Mouse (Mus musculus) bone marrow macrophage, adult 2 months (primary cell): ENCODE measurements at regions not wholly inside any gene's neighbourhood (a gene's known extent, or its start where the extent isn't known, plus 50 kb on each side); places are given as distances from the start of the nearest gene placed in this dataset.

ENCODE experiments used
- H3K27ac ChIP-seq: 2 replicates; pipeline ENCODE4 v1.5.1; 2012; ENCODE audit warnings: low read depth, low read length; ENCODE audit not compliant: insufficient read depth
- H3K4me1 ChIP-seq: 2 replicates; pipeline ENCODE4 v1.6.1; 2012; ENCODE audit warnings: low read length; ENCODE audit not compliant: control insufficient read depth, insufficient read depth
- H3K4me3 ChIP-seq: 2 replicates; pipeline ENCODE4 v1.5.1; 2012; ENCODE audit warnings: mild to moderate bottlenecking, low read length, moderate library complexity; ENCODE audit not compliant: insufficient read depth
- CTCF ChIP-seq: IDR thresholded peaks from 2 replicates; pipeline ENCODE4 v1.5.1; 2012; ENCODE audit warnings: low read depth, mild to moderate bottlenecking, low read length, moderate library complexity
- POLR2A ChIP-seq: IDR thresholded peaks from 2 replicates; pipeline ENCODE4 v1.6.1; 2012; ENCODE audit warnings: mild to moderate bottlenecking, low read depth, low read length, borderline replicate concordance

GRCm38 (mm10) chr15:9898211-9898610 lies 149.5 kb upstream of the Spef2 start:
- TF ChIP-seq POLR2A, result no peak
- no peak for TF ChIP-seq CTCF

GRCm38 (mm10) chr15:9893146-9893545 lies 144.5 kb upstream of the Spef2 start:
- no peaks in the 10 kb centered on the region for H3K4me1 ChIP-seq
- no peak for TF ChIP-seq CTCF
- TF ChIP-seq POLR2A, result no peak
- H3K4me3 ChIP-seq, result no peak overlapping the region
- H3K27ac ChIP-seq, result no peak overlapping the region

More at GRCm38 (mm10) chr15:9898211-9898610, 149.5 kb upstream of the Spef2 start:
- H3K27ac ChIP-seq, result no peak overlapping the region
- no peak overlapping the region for H3K4me3 ChIP-seq
- no peaks in the 10 kb centered on the region for H3K4me1 ChIP-seq

GRCm38 (mm10) chr15:9892208-9892607 lies 143.5 kb upstream of the Spef2 start:
- Histone ChIP-seq H3K4me3 (no peak overlapping the region), H3K4me1 (no peaks in the 10 kb centered on the region), H3K27ac (no peak overlapping the region)
- TF ChIP-seq CTCF, result no peak
- TF ChIP-seq POLR2A, result no peak

- TF ChIP-seq POLR2A (no peak), CTCF (no peak)
- Histone ChIP-seq H3K27ac (no peak overlapping the region), H3K4me1 (no peaks in the 10 kb centered on the region), H3K4me3 (no peak overlapping the region)
Measured at GRCm38 (mm10) chr15:9891446-9891845, 142.8 kb upstream of the Spef2 start.

- Histone ChIP-seq H3K4me1 (no peaks in the 10 kb centered on the region), H3K4me3 (no peak overlapping the region), H3K27ac (no peak overlapping the region)
- no peak for TF ChIP-seq POLR2A
- no peak for TF ChIP-seq CTCF
Measured at GRCm38 (mm10) chr15:9875776-9876175, 127.1 kb upstream of the Spef2 start.

- peaks cover 7% of the 10 kb centered on the region for H3K4me1 ChIP-seq
- H3K27ac ChIP-seq, result no peak overlapping the region
- TF ChIP-seq CTCF (no peak), POLR2A (no peak)
- no peak overlapping the region for H3K4me3 ChIP-seq
Measured at GRCm38 (mm10) chr15:9870126-9870525, 121.5 kb upstream of the Spef2 start.

- H3K27ac ChIP-seq, result peak overlapping the region; percentile 71
- H3K4me1 ChIP-seq, result peaks cover 17% of the 10 kb centered on the region
- TF ChIP-seq CTCF, result no peak
- TF ChIP-seq POLR2A, result no peak
- no peak overlapping the region for H3K4me3 ChIP-seq
Measured at GRCm38 (mm10) chr15:9864778-9865177, 116.1 kb upstream of the Spef2 start.

GRCm38 (mm10) chr15:9861825-9862224 lies 113.2 kb upstream of the Spef2 start:
- no peak overlapping the region for H3K4me3 ChIP-seq
- peaks cover 23% of the 10 kb centered on the region for H3K4me1 ChIP-seq
- TF ChIP-seq POLR2A, result no peak
- TF ChIP-seq CTCF, result no peak
- H3K27ac ChIP-seq, result no peak overlapping the region

GRCm38 (mm10) chr15:9839681-9840080 lies 91.0 kb upstream of the Spef2 start:
- Histone ChIP-seq H3K27ac (no peak overlapping the region), H3K4me1 (no peaks in the 10 kb centered on the region), H3K4me3 (no peak overlapping the region)
- TF ChIP-seq POLR2A (no peak), CTCF (no peak)

- Histone ChIP-seq H3K27ac (no peak overlapping the region), H3K4me1 (no peaks in the 10 kb centered on the region), H3K4me3 (no peak overlapping the region)
- TF ChIP-seq POLR2A (no peak), CTCF (no peak)
Measured at GRCm38 (mm10) chr15:9835096-9835495, 86.4 kb upstream of the Spef2 start.

- Histone ChIP-seq H3K4me1 (no peaks in the 10 kb centered on the region), H3K27ac (no peak overlapping the region), H3K4me3 (no peak overlapping the region)
- no peak for TF ChIP-seq POLR2A
- TF ChIP-seq CTCF, result no peak
Measured at GRCm38 (mm10) chr15:9804469-9804868, 55.8 kb upstream of the Spef2 start.
